Mouse (Mus musculus) spleen, adult 2 months (tissue): ENCODE data around the gene Stk19.

ENCODE experiments used
- CTCF ChIP-seq: fragments of 200-500 bp; IDR thresholded peaks from 2 replicates; pipeline ENCODE4 v1.5.1; 2011; ENCODE audit warnings: mild to moderate bottlenecking, inconsistent platforms; ENCODE audit not compliant: insufficient read depth, insufficient read length, insufficient replicate concordance; ENCODE audit errors: extremely low read depth
- POLR2A ChIP-seq: fragments of 200-500 bp; IDR thresholded peaks from 2 replicates; pipeline ENCODE4 v1.6.1; 2011; ENCODE audit warnings: low read depth, low read length, inconsistent platforms

- no peak for TF ChIP-seq CTCF
- no peak for TF ChIP-seq POLR2A
These were observed 42.7 kb upstream of the Stk19 start, which contains the start of gene Zbtb12 for GRCm38 (mm10) chr17:34879336-34879879.
